Mouse (Mus musculus) embryonic facial prominence, embryonic 14.5 days (tissue): ENCODE measurements around the gene Slc9a8. TPM values are rescaled to one million over a fixed set of nuclear protein-coding genes. Genes with fewer than 3 reads are reported as not detected.
"Not testable (repeated sequence)": the region's sequence is repeated elsewhere in the genome, so short reads cannot be mapped to it uniquely, and the experiment has no call there.

Experiments
- ATAC-seq: fragments of 200-750 bp; cut with Nextera tagmentation; 2 replicates; pipeline ENCODE4 v1.8.0; 2017; ENCODE audit warnings: low read depth, moderate number of reproducible peaks, moderate TSS enrichment
- DNase-seq: peaks from one replicate; pipeline ENCODE4 v3.0.0-alpha.2; 2015; ENCODE audit warnings: low spot score
- H3K27ac ChIP-seq: fragments of 300-500 bp; sonication (generic); replicated peaks from 2 replicates; pipeline ENCODE4 v1.5.1; 2014; ENCODE audit warnings: low read depth, mild to moderate bottlenecking, low read length, moderate library complexity
- H3K27me3 ChIP-seq: fragments of 300-500 bp; sonication (generic); replicated peaks from 2 replicates; pipeline ENCODE4 v1.6.1; 2014; ENCODE audit warnings: low read length; ENCODE audit not compliant: control insufficient read depth, insufficient read depth
- H3K36me3 ChIP-seq: fragments of 300-500 bp; sonication (generic); 2 replicates; pipeline ENCODE4 v1.6.1; 2014; ENCODE audit warnings: low read length, mixed read lengths; ENCODE audit not compliant: control insufficient read depth, insufficient read depth
- H3K4me1 ChIP-seq: fragments of 300-500 bp; sonication (generic); 2 replicates; pipeline ENCODE4 v1.6.1; 2014; ENCODE audit warnings: antibody characterized with exemption, low read length; ENCODE audit not compliant: control insufficient read depth, insufficient read depth
- H3K4me2 ChIP-seq: fragments of 300-500 bp; sonication (generic); 2 replicates; pipeline ENCODE4 v1.6.1; 2014; ENCODE audit warnings: low read depth, mild to moderate bottlenecking, low read length, moderate library complexity, mixed read lengths
- H3K4me3 ChIP-seq: fragments of 300-500 bp; sonication (generic); 2 replicates; pipeline ENCODE4 v1.5.1; 2014; ENCODE audit warnings: low read depth, mild to moderate bottlenecking, low read length
- H3K9ac ChIP-seq: fragments of 300-500 bp; sonication (generic); 2 replicates; pipeline ENCODE4 v1.6.1; 2014; ENCODE audit warnings: low read depth, mild to moderate bottlenecking, low read length, moderate library complexity, mixed read lengths
- H3K9me3 ChIP-seq: fragments of 300-500 bp; sonication (generic); 2 replicates; pipeline ENCODE4 v1.6.1; 2016; ENCODE audit warnings: low read length; ENCODE audit not compliant: control insufficient read depth
- WGBS: fragments of 180-500 bp; shearing (Covaris S2); extraction: QIAGEN DNeasy Blood & Tissue Kit; methylation state at CpG from one replicate; pipeline ENCODE4 v1.1.7; 2014; 5-methylcytosine and 5-hydroxymethylcytosine counted together
- polyA plus RNA-seq: library from polyadenylated mRNA; unstranded; fragments of >200 nt; fragmentation: Nextera tagmentation; extraction: Ambion mirVana; gene quantifications from 2 replicates; pipeline ENCODE4 v1.2.1, GENCODE M21; 2014

Slc9a8 gene
- polyA plus RNA-seq, 1 experiment from 2014 or later = 13.6 TPM

DNA sequence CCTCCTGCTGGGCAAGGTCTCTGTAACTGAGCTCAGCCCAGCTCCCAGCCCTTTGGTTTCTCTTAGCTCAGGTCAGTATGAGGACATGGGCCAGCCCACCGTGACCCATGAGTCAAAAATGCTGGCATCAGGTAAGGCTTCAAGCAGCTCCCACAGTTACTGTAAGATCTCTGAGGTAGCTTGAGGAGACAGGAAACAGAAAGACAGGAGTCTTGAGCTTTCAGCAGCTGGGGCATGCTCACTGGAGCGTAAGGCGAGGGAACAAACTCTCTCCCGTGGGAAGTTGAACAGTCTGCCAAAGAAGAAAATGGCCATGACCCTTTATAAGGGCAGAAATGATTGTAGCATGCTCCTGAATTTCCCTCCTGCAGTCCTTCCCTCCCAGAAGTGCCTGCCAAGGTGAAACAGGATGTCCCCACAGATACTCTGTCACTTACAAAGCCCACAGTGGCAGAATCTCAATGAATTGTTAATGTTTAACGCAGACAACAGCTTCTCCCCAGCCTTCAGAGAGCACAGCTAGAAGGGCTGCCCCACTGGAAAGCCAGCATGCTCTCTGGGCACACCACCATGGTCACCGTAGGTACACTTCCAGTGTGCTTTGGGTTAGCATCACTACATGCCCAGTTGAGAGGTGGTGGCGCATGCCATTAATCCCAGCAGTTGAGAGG, 40.8 kb upstream of the Slc9a8 start:
- DNase-seq = no peak
- 55% methylated on average over 7 of the region's 7 CpGs for WGBS
- Histone ChIP-seq H3K27ac (no peak overlapping the region), H3K4me3 (no peak overlapping the region), H3K4me1 (no peaks in the 10 kb centered on the region), H3K9ac (no peak overlapping the region), H3K9me3 (no peaks in the 10 kb centered on the region), H3K36me3 (no peaks in the 10 kb centered on the region), H3K27me3 (no peaks in the 10 kb centered on the region), H3K4me2 (no peak overlapping the region)
- no peak for ATAC-seq

DNA sequence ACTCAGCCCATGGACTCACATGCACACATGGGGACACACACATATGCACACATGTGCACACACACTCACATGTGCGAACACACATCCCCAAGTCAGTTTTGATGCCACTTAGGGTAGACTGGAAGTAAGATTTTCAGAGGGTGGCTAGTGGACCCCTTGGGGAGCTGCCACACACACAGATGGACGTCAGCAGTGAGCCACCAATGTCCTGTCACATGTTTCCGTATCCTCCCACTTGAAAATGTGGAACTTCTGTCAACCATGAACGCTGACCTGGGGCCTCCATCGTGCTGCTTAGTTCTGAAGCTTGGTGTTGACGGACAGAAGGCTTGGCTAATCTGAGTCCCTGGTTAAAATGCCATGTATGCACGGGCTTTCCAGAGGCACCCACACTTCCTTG, 39.9 kb upstream of the Slc9a8 start:
- Histone ChIP-seq H3K36me3 (no peaks in the 10 kb centered on the region), H3K27ac (no peak overlapping the region), H3K4me3 (no peak overlapping the region), H3K9ac (no peak overlapping the region), H3K4me1 (no peaks in the 10 kb centered on the region), H3K9me3 (no peaks in the 10 kb centered on the region), H3K27me3 (no peaks in the 10 kb centered on the region), H3K4me2 (no peak overlapping the region)
- no peak for DNase-seq
- 73% methylated on average over 7 of the region's 7 CpGs for WGBS
- no peak for ATAC-seq

GRCm38 (mm10) chr2:167382389-167382788, 39.1 kb upstream of the Slc9a8 start:
- Histone ChIP-seq H3K4me1 (no peaks in the 10 kb centered on the region), H3K27me3 (no peaks in the 10 kb centered on the region), H3K36me3 (no peaks in the 10 kb centered on the region), H3K27ac (no peak overlapping the region), H3K9ac (no peak overlapping the region), H3K4me3 (no peak overlapping the region), H3K9me3 (no peaks in the 10 kb centered on the region), H3K4me2 (no peak overlapping the region)
- 86% methylated on average over 7 of the region's 7 CpGs for WGBS
- ATAC-seq (no peak), DNase-seq (no peak)

DNA sequence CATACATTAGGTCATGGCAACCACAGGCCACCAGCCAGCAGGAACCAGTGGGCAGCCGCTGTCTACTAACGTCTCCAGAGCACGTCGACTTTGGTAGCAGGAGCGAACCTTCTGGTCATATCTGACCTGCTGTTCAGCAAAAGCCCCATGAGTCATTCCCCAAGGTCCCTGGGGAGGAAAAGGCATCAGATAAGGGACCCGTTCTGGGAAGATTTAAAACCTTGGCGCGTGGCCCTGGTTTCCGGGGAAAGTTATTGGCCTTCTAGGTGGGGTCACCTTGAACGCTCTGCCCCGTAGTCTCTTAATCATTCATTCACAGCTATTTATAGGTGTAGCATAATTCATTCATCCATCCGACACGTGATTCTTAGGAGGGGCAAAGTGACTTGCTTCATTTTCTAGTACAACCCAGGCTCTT, 37.8 kb upstream of the Slc9a8 start:
- ATAC-seq = no peak
- no peak overlapping the region for H3K9ac ChIP-seq
- no peaks in the 10 kb centered on the region for H3K4me1 ChIP-seq
- H3K4me3 ChIP-seq = no peak overlapping the region
- H3K9me3 ChIP-seq = no peaks in the 10 kb centered on the region
- H3K36me3 ChIP-seq = no peaks in the 10 kb centered on the region
- no peak overlapping the region for H3K27ac ChIP-seq
- H3K27me3 ChIP-seq = no peaks in the 10 kb centered on the region
- WGBS = 87% methylated on average over 13 of the region's 13 CpGs
- no peak for DNase-seq
- H3K4me2 ChIP-seq = no peak overlapping the region

GRCm38 (mm10) chr2:167386456-167386855, 35.1 kb upstream of the Slc9a8 start:
- ATAC-seq = no peak
- H3K4me2 ChIP-seq = no peak overlapping the region

GRCm38 (mm10) chr2:167386998-167387397, 34.5 kb upstream of the Slc9a8 start:
- DNase-seq (no peak), ATAC-seq (no peak)
- H3K4me3 ChIP-seq = no peak overlapping the region
- no peak overlapping the region for H3K4me2 ChIP-seq
- no peaks in the 10 kb centered on the region for H3K9me3 ChIP-seq
- 71% methylated on average over 6 of the region's 6 CpGs for WGBS
- H3K36me3 ChIP-seq = no peaks in the 10 kb centered on the region
- H3K27ac ChIP-seq = no peak overlapping the region
- H3K4me1 ChIP-seq = no peaks in the 10 kb centered on the region
- no peaks in the 10 kb centered on the region for H3K27me3 ChIP-seq
- no peak overlapping the region for H3K9ac ChIP-seq

More at GRCm38 (mm10) chr2:167386456-167386855, 35.1 kb upstream of the Slc9a8 start:
- no peak for DNase-seq
- H3K27me3 ChIP-seq = no peaks in the 10 kb centered on the region
- no peak overlapping the region for H3K27ac ChIP-seq
- no peaks in the 10 kb centered on the region for H3K36me3 ChIP-seq
- H3K9me3 ChIP-seq = no peaks in the 10 kb centered on the region
- H3K4me1 ChIP-seq = no peaks in the 10 kb centered on the region
- no peak overlapping the region for H3K4me3 ChIP-seq
- WGBS = 81% methylated on average over 4 of the region's 4 CpGs
- H3K9ac ChIP-seq = no peak overlapping the region; the same call in 1 of the 2 replicates

GRCm38 (mm10) chr2:167394426-167394825, 27.1 kb upstream of the Slc9a8 start:
- Histone ChIP-seq H3K9me3 (no peaks in the 10 kb centered on the region), H3K9ac (no peak overlapping the region), H3K4me3 (no peak overlapping the region), H3K27ac (no peak overlapping the region), H3K4me1 (no peaks in the 10 kb centered on the region), H3K4me2 (no peak overlapping the region), H3K36me3 (no peaks in the 10 kb centered on the region), H3K27me3 (no peaks in the 10 kb centered on the region)
- ATAC-seq = no peak
- 84% methylated on average over 7 of the region's 7 CpGs for WGBS
- DNase-seq = no peak

DNA sequence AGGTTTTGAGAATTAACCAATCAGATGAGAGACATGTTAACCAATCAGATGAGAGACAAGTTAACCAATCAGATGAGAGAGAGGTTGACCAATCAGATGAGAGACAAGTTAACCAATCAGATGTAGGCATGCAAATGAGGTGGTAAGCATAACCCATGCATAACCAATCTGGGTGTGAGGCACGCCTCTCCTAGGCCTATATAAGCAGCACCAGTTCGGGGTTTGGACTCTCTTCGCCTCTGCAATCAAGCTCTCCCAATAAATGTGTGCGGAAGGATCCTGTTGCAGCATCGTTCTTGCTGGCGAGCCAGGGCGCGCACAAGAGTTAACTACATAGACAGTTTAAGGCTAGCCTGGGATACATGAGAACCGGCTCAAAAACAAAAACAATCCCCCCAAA, 25.1 kb upstream of the Slc9a8 start:
- 97% methylated on average over 9 of the region's 9 CpGs for WGBS
- H3K4me3 ChIP-seq, H3K9me3 ChIP-seq, H3K27me3 ChIP-seq, H3K9ac ChIP-seq, H3K27ac ChIP-seq, ATAC-seq, H3K4me2 ChIP-seq, H3K36me3 ChIP-seq, H3K4me1 ChIP-seq, DNase-seq: not testable (repeated sequence)

- 51% methylated on average over 4 of the region's 4 CpGs for WGBS
Measured at GRCm38 (mm10) chr2:167399012-167399411, 22.5 kb upstream of the Slc9a8 start.

More at GRCm38 (mm10) chr2:167399012-167399411, 22.5 kb upstream of the Slc9a8 start:
- DNase-seq = no peak
- ATAC-seq = no peak
- Histone ChIP-seq H3K9me3 (no peaks in the 10 kb centered on the region), H3K27me3 (no peaks in the 10 kb centered on the region), H3K36me3 (no peaks in the 10 kb centered on the region), H3K4me1 (no peaks in the 10 kb centered on the region), H3K27ac (no peak overlapping the region), H3K4me2 (no peak overlapping the region), H3K4me3 (no peak overlapping the region), H3K9ac (no peak overlapping the region)
